Mouse (Mus musculus): ENCODE data around the gene Pnkd.

DNA sequence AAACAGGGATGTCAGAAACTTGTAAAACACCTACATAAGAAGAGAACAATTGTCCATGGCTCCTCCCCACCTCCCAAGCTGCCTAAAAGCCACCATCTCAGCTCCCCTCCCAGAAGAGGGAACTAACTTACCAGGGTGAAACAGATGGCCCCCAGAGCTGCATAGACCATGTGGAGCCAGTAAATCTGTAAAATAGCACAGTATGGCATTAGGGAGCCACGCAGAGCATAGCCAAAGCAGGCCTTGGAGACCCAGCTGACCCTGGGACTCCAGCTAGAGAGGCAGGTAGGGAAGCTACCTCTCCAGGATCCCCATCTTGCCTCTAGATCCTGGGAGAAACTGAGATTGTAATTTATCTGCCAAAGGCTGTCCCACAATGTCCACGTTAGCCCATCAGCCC lies 5.0 kb downstream of the Pnkd start:
- TF ChIP-seq RCOR1 (conservative IDR thresholded peaks at IDR 0.05; ENCODE audit: low read depth, low read length) (no peak), EP300 (IDR thresholded peaks at IDR 0.05; ENCODE audit: low read length) (no peak), RAD21 (IDR thresholded peaks at IDR 0.05; ENCODE audit: low read depth, low read length) (no peak), CTCF (conservative IDR thresholded peaks at IDR 0.05 in 1 of 2, IDR thresholded peaks at IDR 0.05 in 1 of 2; ENCODE audit: low read depth in 2 of 2, low read length in 2 of 2) (no peak), MYC (IDR thresholded peaks at IDR 0.05; ENCODE audit: low read depth, low read length) (no peak), JUND (conservative IDR thresholded peaks at IDR 0.05; ENCODE audit: low read depth, low read length) (no peak), POLR2A (IDR thresholded peaks at IDR 0.05; ENCODE audit: low read depth, low read length) (no peak), ZNF384 (IDR thresholded peaks at IDR 0.05; ENCODE audit: low read depth, low read length) (no peak), USF1 (IDR thresholded peaks at IDR 0.05; ENCODE audit: low read depth, low read length) (no peak), UBTF (IDR thresholded peaks at IDR 0.05; ENCODE audit: low read depth, low read length) (no peak), E2F4 (IDR thresholded peaks at IDR 0.05; ENCODE audit: insufficient replicate concordance, low read depth, low read length) (no peak), ZC3H11A (IDR thresholded peaks at IDR 0.05; ENCODE audit: low read depth, low read length) (no peak)
